Mouse (Mus musculus): ENCODE results near the gene Pycr1.

GRCm38 (mm10) chr11:120633520-120634343, 9.8 kb downstream of the Pycr1 start, which contains the start of gene Mafg:
- TF ChIP-seq CTCF (IDR thresholded peaks at IDR 0.05; ENCODE audit: borderline replicate concordance, insufficient read depth, low read length) (no peak), POLR2A (IDR thresholded peaks at IDR 0.05; ENCODE audit: low read depth, low read length) (peak; percentile 74)

Measured in embryonic fibroblast, embryonic 13.5 days (primary cell).